ENCODE assay signal across 8 mouse cellular contexts in genomic region chr10:120745138-120745856, GRCm38 (mm10).
DNase-seq lines count a peak whose midpoint lies in the region.

No protein-coding gene starts in this region.

- DNase-seq in adrenal gland, adult 2 months = peak; percentile 79
- DNase-seq in embryo, embryonic 10.5 days (ENCODE audit: low spot score) = peak; percentile 95
- peak; percentile 52 for DNase-seq in gastrocnemius, postnatal 14 days
- peak; percentile 75 for DNase-seq in hindlimb bud, embryonic 11.5 days (ENCODE audit: extremely low spot score, low read depth, low spot score)
- DNase-seq in left cerebral cortex, adult 11 months (ENCODE audit: low spot score) = peak; percentile 4
- peak; percentile 68 for DNase-seq in lung, postnatal 10 days
- DNase-seq in retina, embryonic 14.5 days (ENCODE audit: low spot score) = peak; percentile 74
- no peak for DNase-seq in thymus, postnatal 4 days

- intact Hi-C loops in gastrocnemius, postnatal 14 days (cut with DNase I; ENCODE audit: low total_unique reads) = no loop called here
